Mouse (Mus musculus): ENCODE results near the gene Hadha. TPM values are rescaled to one million over a fixed set of nuclear protein-coding genes. Genes with fewer than 3 reads are reported as not detected.
A peak's percentile ranks its signal among the peaks of the same experiment; 100 is the strongest.

The Hadha gene
- polyA plus RNA-seq, 1 experiment from 2014 or later: 228 TPM

DNA sequence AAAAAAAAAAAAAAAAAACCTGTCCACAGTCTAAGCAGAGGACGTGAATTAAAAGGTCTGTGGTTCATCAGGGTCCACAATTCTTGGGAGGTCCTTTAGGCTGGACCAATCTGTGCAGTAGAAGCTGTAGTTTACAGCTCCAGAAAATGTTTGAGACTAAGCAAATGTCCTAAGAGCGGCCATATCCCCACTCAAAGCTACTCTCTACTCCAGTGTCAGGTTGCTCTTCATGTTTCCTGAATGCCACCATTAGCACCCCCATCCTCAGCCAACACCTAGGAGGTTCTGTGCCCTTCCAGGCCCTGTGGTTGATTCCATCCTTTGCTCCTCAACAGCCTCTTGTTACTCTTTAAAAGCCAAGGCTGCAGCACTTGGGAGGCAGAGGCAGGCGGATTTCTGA lies 82.6 kb downstream of the Hadha start:
- DNase-seq (no peak), ATAC-seq (no peak)
- Histone ChIP-seq H3K4me3 (ENCODE audit: low read depth, low read length) (peak overlapping the region; percentile 85), H3K4me2 (ENCODE audit: low read depth, low read length) (peak overlapping the region; percentile 90), H3K27ac (ENCODE audit: low read depth) (0 out of 2 replicates have a peak overlapping the region, but pooled peaks have one; percentile 80), H3K9ac (replicated peaks) (peak overlapping the region; percentile 74), H3K27me3 (ENCODE audit: insufficient read depth, low read length) (no peaks in the 10 kb centered on the region), H3K36me3 (replicated peaks; ENCODE audit: insufficient read depth, low read length) (peaks cover 35% of the 10 kb centered on the region), H3K4me1 (ENCODE audit: insufficient read depth) (peaks cover 13% of the 10 kb centered on the region), H3K9me3 (ENCODE audit: low read length) (no peaks in the 10 kb centered on the region)
- TF ChIP-seq EP300 (IDR thresholded peaks at IDR 0.05; ENCODE audit: low read depth): no peak
- WGBS (ENCODE audit: insufficient replicate concordance): 39% methylated on average over 3 of the region's 3 CpGs

DNA sequence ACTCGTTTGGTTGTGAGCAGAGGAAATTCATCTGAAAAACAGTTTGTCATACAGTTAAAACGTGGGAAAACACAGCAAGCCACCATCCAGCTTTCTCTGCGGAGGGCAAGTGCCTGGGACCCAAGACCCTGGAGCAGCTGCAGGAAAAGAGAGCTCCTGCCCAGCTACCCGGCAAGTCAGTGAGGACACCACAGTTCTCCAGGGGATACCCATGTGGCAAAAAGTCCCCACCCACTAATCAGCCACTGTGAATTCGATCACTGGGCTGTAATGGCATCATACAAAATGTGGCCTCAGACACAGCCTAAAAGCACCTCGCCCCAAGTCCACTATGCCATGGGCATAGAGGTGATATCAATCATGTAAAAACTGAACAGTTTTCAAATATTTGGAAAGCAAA lies 83.3 kb downstream of the Hadha start:
- WGBS (ENCODE audit: insufficient replicate concordance): 71% methylated on average over 6 of the region's 6 CpGs
- H3K27ac ChIP-seq (ENCODE audit: low read depth): no peak overlapping the region
- H3K4me3 ChIP-seq (ENCODE audit: low read depth, low read length): peak overlapping the region; percentile 85

More for the DNA sequence above, 83.3 kb downstream of the Hadha start:
- Histone ChIP-seq H3K4me2 (ENCODE audit: low read depth, low read length) (peak overlapping the region; percentile 90), H3K27me3 (ENCODE audit: insufficient read depth, low read length) (no peaks in the 10 kb centered on the region), H3K4me1 (ENCODE audit: insufficient read depth) (peaks cover 13% of the 10 kb centered on the region), H3K9me3 (ENCODE audit: low read length) (no peaks in the 10 kb centered on the region), H3K9ac (replicated peaks) (peak overlapping the region; percentile 74), H3K36me3 (replicated peaks; ENCODE audit: insufficient read depth, low read length) (peaks cover 40% of the 10 kb centered on the region)
- ATAC-seq: no peak
- no peak for TF ChIP-seq CTCF (IDR thresholded peaks at IDR 0.05; ENCODE audit: low read depth)
- TF ChIP-seq EP300 (IDR thresholded peaks at IDR 0.05; ENCODE audit: low read depth): no peak
- no peak for DNase-seq

MicroRNA genes within 50 kb of the gene (microRNA counts, 519-probe panel; counts per million panel counts)
- microRNA mmu-miR-1960: not detected

Small RNAs within 50 kb of the gene (microRNA-seq; reads per million reads assigned to microRNA genes)
- 4.1 reads per million, percentile 3 among the genes with 10 or more reads in this experiment for gene Mir1960

Other genes starting within 250 kb of the Hadha start
- gene Il6, start 142.0 kb downstream of the Hadha start, polyA plus RNA-seq (2015; fragmentation: Nextera tagmentation; extraction: Ambion mirVana): 0.28 and 0.33 TPM in 2 replicates
- 84.6 and 101 TPM in 2 replicates for gene Tyms, start 81.5 kb downstream of the Hadha start, polyA plus RNA-seq (2015; fragmentation: Nextera tagmentation; extraction: Ambion mirVana)
- 0.02 TPM in 1 of 2 replicates, not detected in the other for gene Garem2, start 50.0 kb downstream of the Hadha start, polyA plus RNA-seq (2015; fragmentation: Nextera tagmentation; extraction: Ambion mirVana)
- gene 3110082J24Rik, start 49.1 kb downstream of the Hadha start, polyA plus RNA-seq (2015; fragmentation: Nextera tagmentation; extraction: Ambion mirVana): not detected in 2 replicates
- gene Hadhb, start 86 bp upstream of the Hadha start, polyA plus RNA-seq (2015; fragmentation: Nextera tagmentation; extraction: Ambion mirVana): 421 and 447 TPM in 2 replicates
- not detected in 2 replicates for gene Adgrf3, start 50.6 kb upstream of the Hadha start, polyA plus RNA-seq (2015; fragmentation: Nextera tagmentation; extraction: Ambion mirVana)
- gene Selenoi, start 77.4 kb upstream of the Hadha start, polyA plus RNA-seq (2015; fragmentation: Nextera tagmentation; extraction: Ambion mirVana): 9.3 and 9.8 TPM in 2 replicates
- 0.31 and 0.44 TPM in 2 replicates for gene Drc1, start 126.2 kb upstream of the Hadha start, polyA plus RNA-seq (2015; fragmentation: Nextera tagmentation; extraction: Ambion mirVana)